Mouse (Mus musculus) lung, adult 2 months (tissue): ENCODE data around the gene Atp6v1g2. TPM values are rescaled to one million over a fixed set of nuclear protein-coding genes. Genes with fewer than 3 reads are reported as not detected.

Experiments used
- DNase-seq: peaks from one replicate; pipeline ENCODE4 v3.0.0; 2022
- H3K4me1 ChIP-seq: fragments of 200-500 bp; 2 replicates; pipeline ENCODE4 v1.6.1; 2011; ENCODE audit warnings: low read length; ENCODE audit not compliant: control insufficient read depth, insufficient read depth
- H3K4me3 ChIP-seq: fragments of 200-500 bp; replicated peaks from 2 replicates; pipeline ENCODE3; 2011; ENCODE audit warnings: low read depth, mild to moderate bottlenecking, control low read depth, low read length; ENCODE audit errors: extremely low read depth
- CTCF ChIP-seq: fragments of 200-500 bp; IDR thresholded peaks from 2 replicates; pipeline ENCODE4 v1.5.1; 2011; ENCODE audit warnings: mild to moderate bottlenecking, low read length, control low read depth; ENCODE audit not compliant: insufficient read depth
- POLR2A ChIP-seq: fragments of 200-500 bp; IDR thresholded peaks from 2 replicates; pipeline ENCODE4 v1.6.1; 2011; ENCODE audit warnings: low read depth, mild to moderate bottlenecking, control low read depth, low read length, borderline replicate concordance; ENCODE audit errors: extremely low read depth
- WGBS: fragments of 180-500 bp; shearing (Covaris S2); methylation state at CpG from one replicate; pipeline ENCODE4 v1.1.7; 2018; 5-methylcytosine and 5-hydroxymethylcytosine counted together
- polyA plus RNA-seq: library from polyadenylated mRNA; depleted of rRNA; stranded (reverse); fragments of >200 nt; gene quantifications from 2 replicates; pipeline ENCODE4 v1.2.3, GENCODE M21; 2012

The Atp6v1g2 gene
- polyA plus RNA-seq, 1 experiment, result 8.1 TPM

DNA sequence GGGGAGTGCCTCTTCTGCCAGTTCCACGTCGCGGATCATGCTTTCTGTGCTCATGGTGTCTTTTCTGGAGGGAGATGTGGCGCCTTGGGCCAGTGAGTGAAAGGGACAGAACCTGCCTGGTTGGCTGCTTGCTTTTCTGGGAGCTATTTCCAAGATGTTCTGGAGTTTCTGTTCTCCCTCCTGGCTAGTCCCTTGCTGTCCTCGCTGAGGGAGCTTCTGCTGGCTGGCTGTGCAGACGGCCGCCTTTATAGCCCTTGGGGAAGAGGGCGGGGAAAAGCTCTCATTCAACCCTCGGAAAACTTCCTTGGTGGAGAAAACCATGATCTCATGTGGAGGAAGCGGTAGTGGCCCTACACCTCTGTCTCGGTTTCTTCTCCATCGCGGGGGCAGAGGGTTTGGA lies 31.7 kb upstream of the Atp6v1g2 start, which contains the start of gene Tnf:
Tnf (minus strand) TSS at position 221 of the 400 bp plus-strand sequence.
- no peak for TF ChIP-seq CTCF
- peak; percentile 59; the same call in 1 of the 2 replicates for TF ChIP-seq POLR2A
- peak within 1 kb of the TSS; percentile 22 for H3K4me3 ChIP-seq
- no peak for DNase-seq
- no peaks in the 10 kb centered on the region for H3K4me1 ChIP-seq
- 29% methylated on average over 13 of the region's 13 CpGs for WGBS

DNA sequence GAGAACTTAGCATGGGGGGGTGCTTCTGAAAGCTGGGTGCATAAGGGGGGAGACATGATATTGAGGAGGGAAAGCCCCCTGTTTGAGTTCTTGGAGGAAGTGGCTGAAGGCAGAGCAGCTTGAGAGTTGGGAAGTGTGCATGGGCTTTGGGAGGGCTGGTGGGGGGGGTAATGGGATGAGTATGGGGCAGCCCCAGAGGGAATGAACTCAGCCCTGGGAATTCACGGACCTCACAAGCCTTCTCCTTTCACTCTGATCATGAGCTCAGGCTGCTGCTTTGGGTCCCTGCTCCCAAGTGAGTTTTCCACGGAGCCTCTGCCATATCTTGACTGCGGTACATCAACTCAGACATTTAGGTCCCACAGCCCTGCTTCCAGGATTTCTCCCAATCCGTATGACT lies 31.0 kb upstream of the Atp6v1g2 start:
- no peaks in the 10 kb centered on the region for H3K4me1 ChIP-seq
- no peak for DNase-seq
- no peak overlapping the region for H3K4me3 ChIP-seq
- TF ChIP-seq POLR2A (no peak), CTCF (no peak)
- 76% methylated on average over 4 of the region's 4 CpGs for WGBS

DNA sequence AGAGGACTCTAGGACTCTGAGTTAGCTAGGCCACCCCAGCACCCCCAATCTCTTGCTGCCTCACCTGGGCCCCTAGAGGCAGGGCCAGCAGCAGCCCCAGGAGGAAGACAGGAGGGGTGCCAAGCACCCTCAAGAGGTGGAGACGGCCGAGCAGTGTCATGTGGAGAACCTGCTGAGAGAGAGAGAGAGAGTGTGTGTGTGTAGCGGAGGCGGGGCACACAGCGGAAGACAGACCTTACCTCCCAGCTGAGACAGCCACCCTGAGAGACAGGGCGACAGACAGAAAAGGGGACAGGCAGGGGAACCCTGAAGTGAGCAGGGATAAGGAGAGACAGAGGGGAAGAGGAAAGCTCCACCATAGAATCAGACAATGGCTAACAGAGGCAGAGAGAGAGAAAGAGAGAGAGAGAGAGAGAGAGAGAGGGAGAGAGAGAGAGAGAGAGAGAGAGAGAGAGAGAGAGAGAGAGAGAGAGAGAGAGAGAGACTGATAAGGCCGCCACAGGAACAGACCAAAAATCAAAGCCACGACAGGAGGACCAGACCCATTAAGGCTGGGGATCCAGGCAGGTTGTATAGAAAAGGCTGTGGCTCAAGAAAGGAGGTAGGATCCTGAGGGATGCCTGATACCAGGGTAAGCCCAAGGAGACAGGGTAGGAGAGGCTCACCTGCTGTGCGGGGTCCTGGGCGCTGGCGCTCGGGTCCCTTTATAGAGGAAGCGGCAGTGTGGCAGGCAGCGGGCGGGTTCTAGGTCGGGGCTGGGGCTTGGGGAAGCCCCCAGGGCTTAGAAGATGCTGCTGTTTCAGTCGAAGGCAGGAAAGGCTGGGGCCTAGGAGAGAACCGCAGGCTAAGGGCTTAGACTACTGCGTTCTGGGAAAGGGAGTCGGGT lies 28.7 kb upstream of the Atp6v1g2 start, which contains the start of gene Lta:
Lta (minus strand) TSS at position 858 of the 886 bp plus-strand sequence.
- Histone ChIP-seq H3K4me1 (0 out of 2 replicates have a peak, but pooled peaks cover 3% of the 10 kb centered on the region), H3K4me3 (peak within 1 kb of the TSS; percentile 20)
- DNase-seq, result no peak
- TF ChIP-seq CTCF (no peak), POLR2A (no peak)
- whole genome bisulfite sequencing, result 57% methylated on average over 20 of the region's 20 CpGs

GRCm38 (mm10) chr17:35205380-35205769 lies 28.1 kb upstream of the Atp6v1g2 start:
- TF ChIP-seq POLR2A (no peak), CTCF (no peak)
- H3K4me1 ChIP-seq, result 0 out of 2 replicates have a peak, but pooled peaks cover 3% of the 10 kb centered on the region
- 67% methylated on average over 10 of the region's 10 CpGs for WGBS
- no peak for DNase-seq
- no peak overlapping the region for H3K4me3 ChIP-seq

DNA sequence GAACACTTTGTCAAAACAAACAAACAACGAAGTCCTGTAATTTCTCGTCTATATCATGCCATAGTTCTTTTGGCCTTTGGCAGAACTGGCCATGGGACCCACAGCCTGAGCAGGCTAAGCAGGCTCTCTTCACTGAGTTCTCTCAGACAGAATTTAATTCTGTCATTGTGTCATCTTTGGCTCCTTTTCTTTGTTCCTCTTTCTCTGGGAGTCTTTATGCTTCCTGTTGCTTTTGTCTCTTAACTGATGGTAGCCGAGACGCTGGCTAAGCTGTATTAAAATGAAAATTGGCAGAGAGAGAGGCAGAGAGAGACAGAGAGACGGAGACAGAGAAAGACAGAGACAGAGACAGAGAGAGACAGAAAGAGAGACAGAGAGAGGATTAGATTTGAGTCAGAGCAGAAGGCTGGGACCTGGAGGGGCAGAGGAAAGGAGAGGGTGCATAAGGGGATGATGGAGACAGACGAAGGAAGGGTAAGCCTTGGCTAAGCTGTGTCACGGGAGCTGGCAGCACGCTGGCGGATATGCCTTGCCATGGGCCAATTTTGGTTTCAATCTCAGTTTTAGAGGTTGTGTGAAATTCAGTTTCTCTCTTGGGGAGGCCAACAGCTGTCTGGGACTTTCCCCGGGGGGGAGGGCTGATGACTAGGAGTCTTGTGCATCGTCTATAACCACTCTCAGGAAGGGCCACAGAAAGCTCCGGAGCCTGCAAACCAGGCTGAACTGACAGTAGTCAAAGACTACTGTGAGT lies 23.5 kb upstream of the Atp6v1g2 start:
- H3K4me3 ChIP-seq, result no peak overlapping the region
- 0 out of 2 replicates have a peak, but pooled peaks cover 7% of the 10 kb centered on the region for H3K4me1 ChIP-seq
- TF ChIP-seq POLR2A (no peak), CTCF (no peak)
- WGBS, result 56% methylated on average over 12 of the region's 12 CpGs
- DNase-seq, result no peak

DNA sequence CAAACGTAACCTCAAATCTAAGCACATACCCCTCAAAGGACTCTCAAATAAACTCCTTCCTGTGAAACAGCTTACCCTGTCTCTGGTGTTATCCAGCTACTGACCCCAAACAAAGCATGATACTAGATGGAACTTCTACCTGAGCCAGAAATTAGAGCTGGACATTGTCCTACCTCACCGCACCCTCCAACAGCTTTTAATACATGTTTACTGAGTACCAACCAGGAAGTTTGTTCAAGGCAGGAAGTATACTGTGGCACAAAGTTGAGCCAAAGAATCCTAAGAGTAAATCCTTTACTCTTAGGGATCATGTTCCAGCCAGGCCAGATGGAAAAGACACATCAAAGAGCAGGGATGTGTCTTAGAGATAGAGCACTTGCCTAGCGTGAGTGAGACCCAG lies 22.9 kb upstream of the Atp6v1g2 start:
- WGBS, result 43% methylated on average over 3 of the region's 3 CpGs
- TF ChIP-seq CTCF, result no peak
- no peak for TF ChIP-seq POLR2A
- Histone ChIP-seq H3K4me1 (0 out of 2 replicates have a peak, but pooled peaks cover 7% of the 10 kb centered on the region), H3K4me3 (no peak overlapping the region)
- no peak for DNase-seq

- no peak overlapping the region for H3K4me3 ChIP-seq
- no peak for DNase-seq
- no peak for TF ChIP-seq CTCF
- no peak for TF ChIP-seq POLR2A
- H3K4me1 ChIP-seq, result 0 out of 2 replicates have a peak, but pooled peaks cover 7% of the 10 kb centered on the region
- WGBS, result 92% methylated on average over 5 of the region's 5 CpGs
Measured at GRCm38 (mm10) chr17:35213071-35213470, 20.4 kb upstream of the Atp6v1g2 start.

DNA sequence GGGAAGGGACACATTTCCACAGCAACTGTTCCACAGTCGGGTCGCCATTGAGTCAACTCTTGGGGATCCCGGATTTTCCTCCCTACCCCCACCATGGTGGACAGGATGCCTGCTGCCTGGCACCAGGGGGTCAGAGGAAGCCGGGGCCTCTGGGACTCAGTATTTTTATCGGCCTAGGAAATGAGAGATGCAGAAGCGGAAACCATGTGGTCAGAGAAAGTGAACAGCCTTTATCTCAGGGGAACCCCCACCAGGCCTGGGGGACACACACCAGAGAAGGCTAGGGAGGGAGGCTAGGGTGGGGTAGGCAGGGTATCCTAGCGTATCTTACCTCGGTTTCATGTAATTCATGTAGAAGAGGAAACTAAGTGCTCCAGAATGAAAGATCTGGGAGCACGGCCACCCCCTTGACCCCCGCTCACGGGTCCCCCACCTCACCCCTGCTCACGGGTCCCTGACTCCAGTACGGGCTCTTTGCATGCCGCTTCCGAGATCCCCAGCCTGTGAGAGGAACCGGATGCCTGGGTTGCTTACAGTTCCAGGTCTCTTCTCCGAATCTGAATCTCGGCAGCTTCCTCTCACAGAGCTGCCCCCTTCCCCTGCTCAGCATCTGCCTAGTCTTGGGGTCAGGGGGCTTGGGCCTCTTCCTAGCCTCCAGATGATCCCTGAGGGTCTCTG lies 14.8 kb upstream of the Atp6v1g2 start:
- DNase-seq, result no peak
- TF ChIP-seq CTCF (no peak), POLR2A (no peak)
- Histone ChIP-seq H3K4me3 (no peak overlapping the region), H3K4me1 (peaks cover 20% of the 10 kb centered on the region)
- WGBS, result 44% methylated on average over 18 of the region's 18 CpGs

GRCm38 (mm10) chr17:35219601-35220041 lies 13.8 kb upstream of the Atp6v1g2 start:
- 42% methylated on average over 6 of the region's 6 CpGs for WGBS
- peaks cover 20% of the 10 kb centered on the region for H3K4me1 ChIP-seq
- TF ChIP-seq CTCF (no peak), POLR2A (no peak)
- H3K4me3 ChIP-seq, result no peak overlapping the region
- no peak for DNase-seq
